Mouse (Mus musculus): ENCODE results near the gene Mrln. TPM values are rescaled to one million over a fixed set of nuclear protein-coding genes. Genes with fewer than 3 reads are reported as not detected.

Mrln gene
- polyA plus RNA-seq, 1 experiment from 2014 or later = 73.9 TPM

- Histone ChIP-seq H3K27ac (replicated peaks; ENCODE audit: low read depth, low read length) (no peak overlapping the region), H3K9ac (ENCODE audit: low read depth, low read length) (no peak overlapping the region), H3K4me1 (ENCODE audit: control insufficient read depth, insufficient read depth, low read length) (no peaks in the 10 kb centered on the region), H3K9me3 (ENCODE audit: control insufficient read depth, low read length) (no peaks in the 10 kb centered on the region), H3K4me3 (ENCODE audit: low read depth, low read length) (no peak overlapping the region), H3K4me2 (ENCODE audit: low read depth, low read length) (no peak overlapping the region), H3K27me3 (replicated peaks; ENCODE audit: control insufficient read depth, insufficient read depth, low read length) (no peaks in the 10 kb centered on the region), H3K36me3 (ENCODE audit: control insufficient read depth, insufficient read depth, low read length) (no peaks in the 10 kb centered on the region)
- DNase-seq (ENCODE audit: low spot score) (no peak), ATAC-seq (ENCODE audit: low read depth) (no peak)
- WGBS = 80% methylated on average over 23 of the region's 23 CpGs
Observed at GRCm38 (mm10) chr10:70268581-70269446, 64.3 kb downstream of the Mrln start.

Other genes with a start within 250 kb of the Mrln start
- gene Ccdc6, start 107.5 kb upstream of the Mrln start, polyA plus RNA-seq (2014; fragmentation: Nextera tagmentation; extraction: Ambion mirVana) = 19.7 and 20.4 TPM in 2 replicates
- 6.2 and 7.0 TPM in 2 replicates for gene Slc16a9, start 40.4 kb downstream of the Mrln start, polyA plus RNA-seq (2014; fragmentation: Nextera tagmentation; extraction: Ambion mirVana)
- gene Fam13c, start 235.8 kb downstream of the Mrln start, polyA plus RNA-seq (2014; fragmentation: Nextera tagmentation; extraction: Ambion mirVana) = 11.3 and 11.8 TPM in 2 replicates